Mouse (Mus musculus) heart, adult 11 months (tissue): Measurements from ENCODE around the gene Vcp.
A peak's percentile ranks its signal among the peaks of the same experiment; 100 is the strongest.

Experiments used
- DNase-seq: peaks from one replicate; pipeline ENCODE4 v3.0.0; 2022

Vcp gene

DNA sequence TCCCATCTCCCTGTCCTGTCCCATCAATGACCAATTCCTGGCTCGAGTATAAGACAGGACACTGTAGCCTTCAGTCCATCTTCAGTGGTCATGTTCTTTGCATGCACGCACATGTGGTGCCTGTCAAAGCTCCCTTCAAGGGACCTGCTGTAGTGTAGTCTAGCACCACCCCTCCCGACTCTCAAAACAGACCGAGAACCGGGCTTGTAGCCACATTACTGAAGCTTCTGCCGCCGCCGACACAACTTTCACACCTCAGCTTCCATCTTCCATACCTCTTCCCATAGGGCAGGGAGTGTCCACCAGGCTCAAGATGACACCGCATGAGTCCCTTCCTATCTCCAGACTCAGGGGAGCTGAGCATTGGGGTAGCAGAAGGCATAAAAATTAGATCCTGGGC, 56.1 kb downstream of the Vcp start:
- no peak for DNase-seq

DNA sequence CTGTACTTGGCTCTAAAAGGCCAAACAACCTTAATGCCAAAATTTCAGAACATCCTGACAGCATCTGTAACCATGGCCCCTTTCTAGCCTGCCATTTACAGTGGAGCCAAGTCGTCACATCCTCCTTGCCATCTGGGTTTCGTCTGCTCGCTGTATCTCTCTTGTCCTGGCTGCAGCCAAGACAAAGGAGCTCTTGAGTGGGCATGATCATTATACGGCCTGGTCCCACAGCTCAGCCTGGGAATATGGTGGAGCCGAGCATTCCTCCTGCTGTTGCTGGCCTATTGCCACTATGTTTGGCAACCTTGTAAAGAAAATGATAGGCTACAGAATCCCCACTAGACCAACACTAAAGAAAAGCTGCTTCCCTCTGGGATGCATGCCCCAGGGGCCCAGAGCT, 57.0 kb downstream of the Vcp start:
- DNase-seq, result no peak

DNA sequence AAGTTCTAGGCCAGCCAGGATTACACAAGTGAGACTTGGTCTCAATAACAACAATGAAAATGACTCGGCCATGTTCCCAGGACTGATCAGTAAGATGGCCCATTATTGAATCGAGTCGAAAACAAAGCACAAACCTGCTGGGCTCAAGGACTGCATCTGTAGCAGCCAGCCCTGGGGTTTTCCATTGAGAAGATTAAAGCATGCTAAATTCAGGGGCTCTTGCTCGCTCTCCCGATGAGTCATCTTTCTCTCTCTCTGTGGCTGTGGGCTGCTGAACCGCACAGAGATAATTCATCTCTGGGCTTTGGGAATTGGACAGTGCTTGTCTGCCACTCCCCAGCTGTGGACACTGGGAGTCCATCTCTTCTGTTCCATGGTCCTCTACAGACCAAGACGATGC, 58.9 kb downstream of the Vcp start:
- DNase-seq, result no peak

DNA sequence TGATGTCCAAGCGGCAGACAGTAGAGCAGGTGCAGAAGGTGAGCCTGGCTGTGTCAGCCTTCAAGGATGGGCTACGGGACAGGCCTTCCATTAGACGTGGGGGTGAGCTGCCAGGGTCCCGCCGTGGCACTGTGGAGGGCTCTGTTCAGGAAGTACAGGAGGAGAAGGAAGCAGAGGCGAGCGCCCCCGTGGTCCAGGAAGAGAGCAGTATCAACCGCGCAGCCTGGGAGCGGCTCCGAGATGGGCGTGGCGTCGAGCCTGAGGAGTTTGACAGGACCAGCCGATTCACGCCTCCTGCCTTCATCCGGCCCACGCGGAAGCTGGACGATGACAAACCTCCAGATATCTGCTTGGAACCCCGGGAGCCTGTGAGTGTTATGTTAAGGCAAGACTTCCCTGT, 66.7 kb downstream of the Vcp start:
- DNase-seq, result peak; percentile 98

DNA sequence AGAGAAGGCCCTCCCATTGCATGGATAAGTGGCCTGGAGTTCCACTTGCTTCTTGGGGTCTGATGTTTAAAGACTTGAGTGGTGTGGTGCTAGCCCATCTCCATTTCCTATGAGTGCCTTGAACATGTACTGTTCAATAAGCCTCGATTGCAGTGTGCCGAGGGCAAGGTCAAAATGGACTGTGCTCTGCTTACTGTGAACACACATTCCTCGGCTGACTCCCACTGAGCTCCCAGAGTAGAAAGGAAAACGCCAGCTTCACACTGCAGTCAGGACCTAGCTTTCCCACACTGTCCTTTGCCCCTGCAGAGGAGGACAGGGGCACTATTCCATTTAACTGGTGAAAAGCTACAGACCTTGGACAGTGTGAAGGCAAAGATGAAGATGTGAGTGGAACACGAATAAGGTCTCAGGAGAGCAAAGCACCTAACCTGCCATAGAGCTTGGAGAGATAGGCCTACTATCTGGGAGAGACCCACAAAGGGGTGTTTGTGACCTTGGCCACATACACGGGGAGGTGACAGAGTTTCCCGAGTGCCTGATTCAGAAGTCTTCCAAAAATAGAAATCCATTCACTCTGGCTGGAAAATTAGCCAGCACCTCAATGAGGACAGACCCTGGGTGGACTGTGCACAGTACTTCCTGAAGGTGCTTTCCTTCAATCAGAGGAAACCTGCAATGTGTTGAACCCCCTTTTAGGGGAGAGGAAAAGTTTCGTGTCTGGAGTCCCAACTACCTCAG, 67.9 kb downstream of the Vcp start:
- peak; percentile 75 for DNase-seq
